Mouse (Mus musculus): ENCODE data around the gene Pde8b.

Pde8b gene

GRCm38 (mm10) chr13:95249511-95250456, at the start of gene Pde8b:
Gene Pde8b (minus strand): TSS chr13:95250336.
- ATAC-seq (ENCODE audit: insufficient number of reproducible peaks, low FRiP score, low TSS enrichment), result no peak

- no peak for ATAC-seq (ENCODE audit: insufficient number of reproducible peaks, low FRiP score, low TSS enrichment)
Measured at GRCm38 (mm10) chr13:95291983-95292382, 41.8 kb upstream of the Pde8b start.

GRCm38 (mm10) chr13:95288027-95288426, 37.9 kb upstream of the Pde8b start:
- ATAC-seq (ENCODE audit: insufficient number of reproducible peaks, low FRiP score, low TSS enrichment), result no peak

- ATAC-seq (ENCODE audit: insufficient number of reproducible peaks, low FRiP score, low TSS enrichment), result peak; percentile 70
Measured at GRCm38 (mm10) chr13:95286989-95287388, 36.9 kb upstream of the Pde8b start.

GRCm38 (mm10) chr13:95281740-95282673, 31.9 kb upstream of the Pde8b start:
- ATAC-seq (ENCODE audit: insufficient number of reproducible peaks, low FRiP score, low TSS enrichment), result no peak

GRCm38 (mm10) chr13:95278426-95279025, 28.4 kb upstream of the Pde8b start:
- no peak for ATAC-seq (ENCODE audit: insufficient number of reproducible peaks, low FRiP score, low TSS enrichment)

- no peak for ATAC-seq (ENCODE audit: insufficient number of reproducible peaks, low FRiP score, low TSS enrichment)
Measured at GRCm38 (mm10) chr13:95264691-95265090, 14.6 kb upstream of the Pde8b start.

- ATAC-seq (ENCODE audit: insufficient number of reproducible peaks, low FRiP score, low TSS enrichment), result no peak
Measured at GRCm38 (mm10) chr13:95260886-95261789, 11.0 kb upstream of the Pde8b start.

GRCm38 (mm10) chr13:95260391-95260790, 10.3 kb upstream of the Pde8b start:
- peak; percentile 33; the same call in 1 of the 2 replicates for ATAC-seq (ENCODE audit: insufficient number of reproducible peaks, low FRiP score, low TSS enrichment)

- no peak for ATAC-seq (ENCODE audit: insufficient number of reproducible peaks, low FRiP score, low TSS enrichment)
Measured at GRCm38 (mm10) chr13:95257083-95257482, 6.9 kb upstream of the Pde8b start.

- no peak for ATAC-seq (ENCODE audit: insufficient number of reproducible peaks, low FRiP score, low TSS enrichment)
Measured at GRCm38 (mm10) chr13:95255083-95255482, 4.9 kb upstream of the Pde8b start.

GRCm38 (mm10) chr13:95243026-95243425, 7.1 kb downstream of the Pde8b start:
- no peak for ATAC-seq (ENCODE audit: insufficient number of reproducible peaks, low FRiP score, low TSS enrichment)

- ATAC-seq (ENCODE audit: insufficient number of reproducible peaks, low FRiP score, low TSS enrichment), result no peak
Measured at GRCm38 (mm10) chr13:95237488-95237887, 12.6 kb downstream of the Pde8b start.

GRCm38 (mm10) chr13:95235261-95235660, 14.9 kb downstream of the Pde8b start:
- ATAC-seq (ENCODE audit: insufficient number of reproducible peaks, low FRiP score, low TSS enrichment), result no peak

GRCm38 (mm10) chr13:95231366-95232138, 18.6 kb downstream of the Pde8b start:
- no peak for ATAC-seq (ENCODE audit: insufficient number of reproducible peaks, low FRiP score, low TSS enrichment)

GRCm38 (mm10) chr13:95230326-95230725, 19.8 kb downstream of the Pde8b start:
- no peak for ATAC-seq (ENCODE audit: insufficient number of reproducible peaks, low FRiP score, low TSS enrichment)

- ATAC-seq (ENCODE audit: insufficient number of reproducible peaks, low FRiP score, low TSS enrichment), result no peak
Measured at GRCm38 (mm10) chr13:95224491-95224890, 25.6 kb downstream of the Pde8b start.

GRCm38 (mm10) chr13:95223427-95223772, 26.7 kb downstream of the Pde8b start:
- no peak for ATAC-seq (ENCODE audit: insufficient number of reproducible peaks, low FRiP score, low TSS enrichment)
